Mouse (Mus musculus) ES-Bruce4 (cell line): ENCODE measurements around the gene Dhx37.

Experiments
- EP300 ChIP-seq: IDR thresholded peaks from 2 replicates; pipeline ENCODE4 v1.6.1; 2011; ENCODE audit warnings: low read depth, low read length; ENCODE audit not compliant: insufficient read depth
- POLR2A ChIP-seq: IDR thresholded peaks from one replicate; pipeline ENCODE4 v1.8.1; 2011; ENCODE audit warnings: low read length; ENCODE audit not compliant: insufficient read depth

DNA sequence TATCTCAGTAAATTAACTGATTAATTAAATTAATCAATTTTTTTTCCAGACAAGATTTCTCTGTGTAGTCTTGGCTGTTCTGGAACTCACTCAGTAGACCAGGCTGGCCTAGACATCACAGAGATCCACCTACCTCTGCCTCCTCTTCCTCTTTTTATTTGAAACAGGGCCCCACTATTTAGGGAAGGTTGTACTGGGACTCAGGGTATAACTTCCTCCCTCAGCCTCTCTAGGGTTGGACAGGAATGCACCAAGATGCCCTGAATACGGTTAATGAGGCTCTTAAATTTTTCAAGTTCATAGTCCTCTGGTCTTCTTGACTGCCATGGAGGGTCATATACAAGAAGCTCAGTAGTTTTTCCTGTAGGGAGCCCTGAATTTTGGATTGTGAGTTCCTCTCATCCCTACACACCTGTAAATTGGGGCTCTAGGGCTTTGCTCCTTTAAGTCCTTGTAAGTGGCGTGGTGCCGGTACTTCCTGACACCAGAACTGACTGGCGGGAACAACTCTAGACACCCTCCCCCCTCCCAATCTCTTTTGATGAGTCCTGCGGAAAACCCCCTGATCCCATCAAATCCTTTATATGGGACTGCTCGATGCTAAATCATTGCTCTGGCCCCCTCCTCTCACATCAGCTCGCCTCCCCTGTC lies 6.8 kb upstream of the Dhx37 start:
- no peak for TF ChIP-seq POLR2A
- no peak for TF ChIP-seq EP300
